Mouse (Mus musculus) CD4-positive, CD25-positive, alpha-beta regulatory T cell, adult 2 months (primary cell): Measurements from ENCODE around the gene Cnpy1.

Source experiments
- DNase-seq: peaks from one replicate; pipeline ENCODE4 v3.0.0-alpha.2; 2012; ENCODE audit warnings: low read depth, low spot score

The Cnpy1 gene

GRCm38 (mm10) chr5:28191201-28192098, 54.2 kb downstream of the Cnpy1 start:
- DNase-seq, result no peak

GRCm38 (mm10) chr5:28179237-28179790, 66.3 kb downstream of the Cnpy1 start:
- DNase-seq, result no peak

- DNase-seq, result no peak
Observed at GRCm38 (mm10) chr5:28178322-28178721, 67.3 kb downstream of the Cnpy1 start.

GRCm38 (mm10) chr5:28176585-28176984, 69.0 kb downstream of the Cnpy1 start:
- DNase-seq, result no peak

- DNase-seq, result no peak
Observed at GRCm38 (mm10) chr5:28176023-28176422, 69.6 kb downstream of the Cnpy1 start.

- DNase-seq, result no peak
Observed at GRCm38 (mm10) chr5:28175570-28175919, 70.1 kb downstream of the Cnpy1 start.

- no peak for DNase-seq
Observed at GRCm38 (mm10) chr5:28174876-28175569, 70.6 kb downstream of the Cnpy1 start.

GRCm38 (mm10) chr5:28174086-28174485, 71.5 kb downstream of the Cnpy1 start:
- DNase-seq, result no peak

- no peak for DNase-seq
Observed at GRCm38 (mm10) chr5:28173674-28174073, 71.9 kb downstream of the Cnpy1 start.

GRCm38 (mm10) chr5:28172921-28173670, 72.5 kb downstream of the Cnpy1 start:
- DNase-seq, result no peak

GRCm38 (mm10) chr5:28172261-28172920, 73.2 kb downstream of the Cnpy1 start:
- DNase-seq, result no peak

- DNase-seq, result no peak
Observed at GRCm38 (mm10) chr5:28171667-28172066, 73.9 kb downstream of the Cnpy1 start.

- DNase-seq, result no peak
Observed at GRCm38 (mm10) chr5:28170892-28171291, 74.7 kb downstream of the Cnpy1 start.

- DNase-seq, result no peak
Observed at GRCm38 (mm10) chr5:28170081-28170480, 75.5 kb downstream of the Cnpy1 start.

GRCm38 (mm10) chr5:28169166-28169801, 76.3 kb downstream of the Cnpy1 start:
- DNase-seq, result no peak

GRCm38 (mm10) chr5:28168253-28169165, 77.1 kb downstream of the Cnpy1 start:
- peak; percentile 8 for DNase-seq

GRCm38 (mm10) chr5:28167611-28168252, 77.9 kb downstream of the Cnpy1 start:
- DNase-seq, result peak; percentile 12

- peak; percentile 37 for DNase-seq
Observed at GRCm38 (mm10) chr5:28166256-28167231, 79.1 kb downstream of the Cnpy1 start.
